Mouse (Mus musculus) intestine, embryonic 16.5 days (tissue): Measurements from ENCODE around the gene Plce1. TPM values are rescaled to one million over a fixed set of nuclear protein-coding genes. Genes with fewer than 3 reads are reported as not detected.

Source experiments
- ATAC-seq: fragments of 200-750 bp; cut with Nextera tagmentation; 2 replicates; pipeline ENCODE4 v1.8.0; 2017; ENCODE audit warnings: moderate TSS enrichment, moderate library complexity
- H3K27ac ChIP-seq: fragments of 300-500 bp; sonication (generic); 2 replicates; pipeline ENCODE4 v1.5.1; 2014; ENCODE audit warnings: mild to moderate bottlenecking, low read length
- H3K27me3 ChIP-seq: fragments of 300-500 bp; sonication (generic); replicated peaks from 2 replicates; pipeline ENCODE4 v1.6.1; 2014; ENCODE audit warnings: low read length, control low read depth, mixed read lengths; ENCODE audit not compliant: control insufficient read depth, insufficient read depth
- H3K36me3 ChIP-seq: fragments of 300-500 bp; sonication (generic); 2 replicates; pipeline ENCODE4 v1.6.1; 2014; ENCODE audit warnings: low read length, control low read depth; ENCODE audit not compliant: control insufficient read depth, insufficient read depth
- H3K4me1 ChIP-seq: fragments of 300-500 bp; sonication (generic); 2 replicates; pipeline ENCODE4 v1.6.1; 2014; ENCODE audit warnings: low read length, control low read depth, mixed read lengths; ENCODE audit not compliant: control insufficient read depth, insufficient read depth
- H3K4me2 ChIP-seq: fragments of 300-500 bp; sonication (generic); 2 replicates; pipeline ENCODE4 v1.6.1; 2014; ENCODE audit warnings: low read depth, low read length, control low read depth
- H3K4me3 ChIP-seq: fragments of 300-500 bp; sonication (generic); 2 replicates; pipeline ENCODE4 v1.5.1; 2014; ENCODE audit warnings: mild to moderate bottlenecking, low read length
- H3K9ac ChIP-seq: fragments of 300-500 bp; sonication (generic); 2 replicates; pipeline ENCODE4 v1.6.1; 2014; ENCODE audit warnings: low read depth, low read length
- H3K9me3 ChIP-seq: fragments of 300-500 bp; sonication (generic); 2 replicates; pipeline ENCODE4 v1.6.1; 2016; ENCODE audit warnings: low read length, control low read depth; ENCODE audit not compliant: control insufficient read depth
- WGBS: fragments of 180-500 bp; shearing (Covaris S2); extraction: QIAGEN DNeasy Blood & Tissue Kit; methylation state at CpG from one replicate; pipeline ENCODE4 v1.1.7; 2014; 5-methylcytosine and 5-hydroxymethylcytosine counted together
- polyA plus RNA-seq: library from polyadenylated mRNA; unstranded; fragments of >200 nt; fragmentation: Nextera tagmentation; extraction: Ambion mirVana; gene quantifications from 2 replicates; pipeline ENCODE4 v1.2.1, GENCODE M21; 2015

Plce1 gene
- polyA plus RNA-seq, 1 experiment from 2014 or later: 5.7 TPM

- Histone ChIP-seq H3K9ac (no peak overlapping the region), H3K9me3 (no peaks in the 10 kb centered on the region), H3K4me1 (no peaks in the 10 kb centered on the region), H3K27me3 (no peaks in the 10 kb centered on the region), H3K36me3 (no peaks in the 10 kb centered on the region), H3K4me2 (no peak overlapping the region), H3K27ac (no peak overlapping the region), H3K4me3 (no peak overlapping the region)
- no peak for ATAC-seq
- WGBS: 83% methylated on average over 3 of the region's 3 CpGs
Measured at GRCm38 (mm10) chr19:38704742-38705141, 223.8 kb downstream of the Plce1 start.

- WGBS: 93% methylated on average over 11 of the region's 11 CpGs
- H3K4me3 ChIP-seq: no peak overlapping the region
- no peaks in the 10 kb centered on the region for H3K36me3 ChIP-seq
- no peak for ATAC-seq
- H3K9ac ChIP-seq: no peak overlapping the region
- H3K9me3 ChIP-seq: no peaks in the 10 kb centered on the region
- no peak overlapping the region for H3K27ac ChIP-seq
- no peaks in the 10 kb centered on the region for H3K4me1 ChIP-seq
- no peak overlapping the region for H3K4me2 ChIP-seq
- no peaks in the 10 kb centered on the region for H3K27me3 ChIP-seq
Measured at GRCm38 (mm10) chr19:38705244-38705643, 224.3 kb downstream of the Plce1 start.

- Histone ChIP-seq H3K9me3 (no peaks in the 10 kb centered on the region), H3K36me3 (no peaks in the 10 kb centered on the region), H3K27ac (no peak overlapping the region), H3K4me2 (no peak overlapping the region), H3K4me3 (no peak overlapping the region), H3K9ac (no peak overlapping the region), H3K4me1 (no peaks in the 10 kb centered on the region), H3K27me3 (no peaks in the 10 kb centered on the region)
- no peak for ATAC-seq
- 84% methylated on average over 6 of the region's 6 CpGs for WGBS
Measured at GRCm38 (mm10) chr19:38706449-38706848, 225.5 kb downstream of the Plce1 start.

- Histone ChIP-seq H3K9ac (no peak overlapping the region), H3K27me3 (no peaks in the 10 kb centered on the region), H3K9me3 (no peaks in the 10 kb centered on the region), H3K4me3 (no peak overlapping the region), H3K27ac (no peak overlapping the region), H3K36me3 (no peaks in the 10 kb centered on the region), H3K4me2 (no peak overlapping the region), H3K4me1 (no peaks in the 10 kb centered on the region)
- ATAC-seq: no peak
- 82% methylated on average over 2 of the region's 2 CpGs for WGBS
Measured at GRCm38 (mm10) chr19:38709376-38709775, 228.5 kb downstream of the Plce1 start.

GRCm38 (mm10) chr19:38721808-38722207, 240.9 kb downstream of the Plce1 start:
- H3K9ac ChIP-seq: no peak overlapping the region
- H3K9me3 ChIP-seq: no peaks in the 10 kb centered on the region
- 73% methylated on average over 4 of the region's 4 CpGs for WGBS
- peak; percentile 60; the same call in 1 of the 2 replicates for ATAC-seq
- no peak overlapping the region for H3K4me3 ChIP-seq
- no peaks in the 10 kb centered on the region for H3K27me3 ChIP-seq
- H3K4me1 ChIP-seq: peaks cover 11% of the 10 kb centered on the region
- no peak overlapping the region for H3K4me2 ChIP-seq
- H3K27ac ChIP-seq: no peak overlapping the region
- H3K36me3 ChIP-seq: no peaks in the 10 kb centered on the region

- H3K4me1 ChIP-seq: peaks cover 11% of the 10 kb centered on the region
- H3K27me3 ChIP-seq: no peaks in the 10 kb centered on the region
- H3K9me3 ChIP-seq: no peaks in the 10 kb centered on the region
- peak; percentile 72 for ATAC-seq
- 0 out of 2 replicates have a peak overlapping the region, but pooled peaks have one; percentile 13 for H3K27ac ChIP-seq
- no peaks in the 10 kb centered on the region for H3K36me3 ChIP-seq
- 71% methylated on average over 6 of the region's 6 CpGs for WGBS
- no peak overlapping the region for H3K9ac ChIP-seq
- no peak overlapping the region for H3K4me3 ChIP-seq
- no peak overlapping the region for H3K4me2 ChIP-seq
Measured at GRCm38 (mm10) chr19:38722982-38723381, 242.1 kb downstream of the Plce1 start.

GRCm38 (mm10) chr19:38723969-38724368, 243.1 kb downstream of the Plce1 start:
- 55% methylated on average over 5 of the region's 5 CpGs for WGBS
- no peaks in the 10 kb centered on the region for H3K9me3 ChIP-seq
- H3K4me2 ChIP-seq: no peak overlapping the region
- H3K4me3 ChIP-seq: no peak overlapping the region
- no peak overlapping the region for H3K9ac ChIP-seq
- H3K36me3 ChIP-seq: no peaks in the 10 kb centered on the region
- H3K4me1 ChIP-seq: peaks cover 11% of the 10 kb centered on the region
- ATAC-seq: no peak
- no peaks in the 10 kb centered on the region for H3K27me3 ChIP-seq
- H3K27ac ChIP-seq: no peak overlapping the region

GRCm38 (mm10) chr19:38728842-38729241, 247.9 kb downstream of the Plce1 start:
- no peak for ATAC-seq
- Histone ChIP-seq H3K4me3 (no peak overlapping the region), H3K27ac (no peak overlapping the region), H3K9me3 (no peaks in the 10 kb centered on the region), H3K9ac (no peak overlapping the region), H3K4me1 (no peaks in the 10 kb centered on the region), H3K4me2 (no peak overlapping the region), H3K36me3 (no peaks in the 10 kb centered on the region), H3K27me3 (no peaks in the 10 kb centered on the region)
- 64% methylated on average over 6 of the region's 6 CpGs for WGBS

GRCm38 (mm10) chr19:38729264-38729663, 248.4 kb downstream of the Plce1 start:
- Histone ChIP-seq H3K36me3 (no peaks in the 10 kb centered on the region), H3K4me1 (no peaks in the 10 kb centered on the region), H3K4me2 (no peak overlapping the region), H3K27me3 (no peaks in the 10 kb centered on the region), H3K27ac (no peak overlapping the region), H3K9me3 (no peaks in the 10 kb centered on the region), H3K4me3 (no peak overlapping the region), H3K9ac (no peak overlapping the region)
- ATAC-seq: no peak
- WGBS: 23% methylated on average over 3 of the region's 3 CpGs

GRCm38 (mm10) chr19:38744546-38744945, 263.6 kb downstream of the Plce1 start:
- no peak overlapping the region for H3K4me2 ChIP-seq
- no peaks in the 10 kb centered on the region for H3K36me3 ChIP-seq
- H3K27ac ChIP-seq: no peak overlapping the region
- no peak overlapping the region for H3K9ac ChIP-seq
- H3K9me3 ChIP-seq: no peaks in the 10 kb centered on the region
- no peak overlapping the region for H3K4me3 ChIP-seq
- H3K27me3 ChIP-seq: no peaks in the 10 kb centered on the region
- ATAC-seq: no peak
- H3K4me1 ChIP-seq: no peaks in the 10 kb centered on the region
- 78% methylated on average over 8 of the region's 8 CpGs for WGBS
